Mouse (Mus musculus): ENCODE measurements at regions not wholly inside any gene's neighbourhood (a gene's known extent, or its start where the extent isn't known, plus 50 kb on each side); places are given as distances from the start of the nearest gene placed in this dataset.
"Not testable (repeated sequence)": the region's sequence is repeated elsewhere in the genome, so short reads cannot be mapped to it uniquely, and the experiment has no call there.

- not testable (repeated sequence) for TF ChIP-seq POLR2A (IDR thresholded peaks at IDR 0.05; ENCODE audit: low read depth, low read length); CTCF (IDR thresholded peaks at IDR 0.05; ENCODE audit: borderline replicate concordance, insufficient read depth, low read length)
These were observed 330.6 kb downstream of the 9430069I07Rik start for GRCm38 (mm10) chr15:34027111-34027510.

Measured in embryonic fibroblast, embryonic 13.5 days (primary cell).